Mouse (Mus musculus): ENCODE results near the gene Zbtb25.

GRCm38 (mm10) chr12:76418346-76418745 is 48.9 kb upstream of the Zbtb25 start:
- TF ChIP-seq CTCF (IDR thresholded peaks at IDR 0.05; ENCODE audit: extremely low read depth, insufficient read depth, low read length) (no peak), POLR2A (IDR thresholded peaks at IDR 0.05; ENCODE audit: extremely low read depth, insufficient read depth, low read length) (no peak)

All from cortical plate, adult 2 months (tissue).